Mouse (Mus musculus): ENCODE results near the gene Taf1d. TPM values are rescaled to one million over a fixed set of nuclear protein-coding genes. Genes with fewer than 3 reads are reported as not detected.

Gene Taf1d
- 61.4 and 64.2 TPM in 2 replicates for polyA plus RNA-seq (2015; fragmentation: Nextera tagmentation; extraction: Ambion mirVana)

DNA sequence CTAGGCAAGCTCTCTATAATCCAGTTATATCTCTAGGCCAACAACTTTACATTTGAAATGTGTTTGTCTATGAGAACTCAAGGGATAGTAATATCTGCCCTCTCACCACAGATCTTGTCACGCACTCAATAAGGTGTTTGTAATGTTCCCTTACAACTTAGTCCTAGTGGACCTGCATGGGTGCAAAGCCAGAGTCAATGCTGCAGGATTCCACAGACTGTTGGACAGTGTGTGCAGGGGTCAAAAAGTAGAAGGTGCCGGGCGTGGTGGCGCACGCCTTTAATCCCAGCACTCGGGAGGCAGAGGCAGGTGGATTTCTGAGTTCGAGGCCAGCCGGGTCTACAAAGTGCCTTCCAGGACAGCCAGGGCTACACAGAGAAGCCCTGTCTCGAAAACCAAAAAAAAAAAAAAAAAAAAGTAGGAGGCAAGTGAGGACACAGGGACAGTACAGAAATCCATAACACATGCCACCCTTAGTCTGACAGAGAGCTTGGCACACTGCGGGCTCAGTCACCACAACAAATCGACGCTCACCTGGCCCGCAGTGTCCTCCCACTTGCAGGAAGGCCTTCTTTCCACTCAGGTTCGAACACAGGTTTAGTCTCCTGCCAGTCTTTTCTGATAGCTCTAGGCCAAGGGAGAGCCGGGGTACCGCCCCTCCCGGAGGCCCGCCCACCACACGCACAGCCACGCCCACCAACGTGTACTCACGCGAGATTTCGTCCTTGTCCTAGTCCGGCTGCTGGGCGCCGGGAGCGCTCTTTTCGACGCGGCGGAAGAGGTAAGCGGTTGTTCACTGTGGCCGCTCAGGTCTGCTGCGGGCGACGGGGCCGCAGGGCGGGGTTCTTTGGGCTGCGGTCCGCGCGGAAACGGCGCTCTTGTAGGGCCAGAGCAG lies at the start of gene Taf1d:
Taf1d (plus strand) TSS at position 712 of the 895 bp plus-strand sequence.

GRCm38 (mm10) chr9:15279649-15280490 lies 26.1 kb upstream of the Taf1d start, which contains the start of gene Med17:
Gene Med17, minus strand, starts transcription at chr9:15279931.

GRCm38 (mm10) chr9:15306398-15307119 lies 545 bp downstream of the Taf1d start, which contains the start of gene 4931406C07Rik:
Gene 4931406C07Rik, minus strand, starts transcription at chr9:15306448.

GRCm38 (mm10) chr9:15357484-15358275 lies 51.7 kb downstream of the Taf1d start, which contains the start of gene Cep295:
Gene Cep295, minus strand, starts transcription at chr9:15357788.

Other genes with a start within 250 kb of the Taf1d start
- not detected in 2 replicates for gene Hephl1, start 194.1 kb upstream of the Taf1d start, polyA plus RNA-seq (2015; fragmentation: Nextera tagmentation; extraction: Ambion mirVana)
- gene Vstm5, start 67.2 kb upstream of the Taf1d start, polyA plus RNA-seq (2015; fragmentation: Nextera tagmentation; extraction: Ambion mirVana), result 0.54 and 0.69 TPM in 2 replicates
- 24.6 and 27.5 TPM in 2 replicates for gene Med17, start 26.3 kb upstream of the Taf1d start, polyA plus RNA-seq (2015; fragmentation: Nextera tagmentation; extraction: Ambion mirVana)
- 5.7 and 5.8 TPM in 2 replicates for gene 4931406C07Rik, start 234 bp downstream of the Taf1d start, polyA plus RNA-seq (2015; fragmentation: Nextera tagmentation; extraction: Ambion mirVana)
- 14.3 and 14.6 TPM in 2 replicates for gene Cep295, start 51.6 kb downstream of the Taf1d start, polyA plus RNA-seq (2015; fragmentation: Nextera tagmentation; extraction: Ambion mirVana)
- 1.6 and 2.2 TPM in 2 replicates for gene Smco4, start 187.2 kb downstream of the Taf1d start, polyA plus RNA-seq (2015; fragmentation: Nextera tagmentation; extraction: Ambion mirVana)

Data from spleen, postnatal 0 days (tissue).